Comparison of ENCODE assay signal across 9 mouse cellular contexts in genomic region chr5:66259000-66259399, GRCm38 (mm10). TPM values are rescaled to one million over a fixed set of nuclear protein-coding genes. Genes with fewer than 3 reads are reported as not detected.
"Had no signal": no experiment of that assay in that cellular context is flagged by ENCODE, and none has a peak within 500 bp of the region (broad histone marks: within the 10 kb centered on the region; RNA-seq: fewer than 3 reads in every experiment).

No protein-coding gene starts in this region.

- DNase-seq: liver, embryonic 13.5 days had no signal

- H3K36me3 ChIP-seq: limb, embryonic 12.5 days; liver, embryonic 13.5 days; lung, embryonic 15.5 days; midbrain, embryonic 12.5 days had no signal

- H3K27me3 ChIP-seq: lung, embryonic 15.5 days; midbrain, embryonic 12.5 days had no signal

- H3K9me3 ChIP-seq: limb, embryonic 12.5 days; liver, embryonic 13.5 days; lung, embryonic 15.5 days; megakaryocyte, embryonic 14.5 days; midbrain, embryonic 12.5 days had no signal

- H3K4me1 ChIP-seq: limb, embryonic 12.5 days; liver, embryonic 13.5 days had no signal

- ATAC-seq: liver, postnatal 0 days had no signal

- H3K27ac ChIP-seq: kidney, postnatal 0 days; limb, embryonic 12.5 days; liver, embryonic 13.5 days; macrophage had no signal

RNA-seq across cellular contexts. Expression of gene Nsun7, which starts 0.7 kb away (rescaled TPM):
- polyA plus RNA-seq: liver, embryonic 13.5 days; macrophage; small intestine, adult 2 months had no signal
